Mouse (Mus musculus) macrophage (primary cell): ENCODE measurements around the gene Rundc3a. TPM values are rescaled to one million over a fixed set of nuclear protein-coding genes. Genes with fewer than 3 reads are reported as not detected.
A peak's percentile ranks its signal among the peaks of the same experiment; 100 is the strongest.

ENCODE experiments used
- H3K27ac ChIP-seq: fragments of 350-480 bp; formaldehyde crosslinking; 2 replicates; pipeline ENCODE4 v1.9.0; 2021
- H3K36me3 ChIP-seq: fragments of 350-480 bp; formaldehyde crosslinking; 2 replicates; pipeline ENCODE4 v1.9.0; 2021; ENCODE audit errors: inconsistent target
- H3K4me3 ChIP-seq: fragments of 350-480 bp; formaldehyde crosslinking; 2 replicates; pipeline ENCODE4 v1.9.0; 2021; ENCODE audit errors: inconsistent target
- H3K79me2 ChIP-seq: fragments of 350-480 bp; formaldehyde crosslinking; 2 replicates; pipeline ENCODE4 v1.9.0; 2021; ENCODE audit errors: inconsistent target
- WGBS: methylation state at CpG from one replicate; pipeline ENCODE4 v1.1.7; 2026; ENCODE audit warnings: inconsistent platforms; ENCODE audit not compliant: missing documents; 5-methylcytosine and 5-hydroxymethylcytosine counted together
- polyA plus RNA-seq: library from polyadenylated mRNA; stranded (reverse); fragments of 250-400 nt; gene quantifications from 3 replicates; pipeline ENCODE4 v1.2.4, GENCODE M21; 2018; ENCODE audit warnings: inconsistent platforms

Gene Rundc3a
- polyA plus RNA-seq, 1 experiment from 2014 or later = 1.0 TPM

DNA sequence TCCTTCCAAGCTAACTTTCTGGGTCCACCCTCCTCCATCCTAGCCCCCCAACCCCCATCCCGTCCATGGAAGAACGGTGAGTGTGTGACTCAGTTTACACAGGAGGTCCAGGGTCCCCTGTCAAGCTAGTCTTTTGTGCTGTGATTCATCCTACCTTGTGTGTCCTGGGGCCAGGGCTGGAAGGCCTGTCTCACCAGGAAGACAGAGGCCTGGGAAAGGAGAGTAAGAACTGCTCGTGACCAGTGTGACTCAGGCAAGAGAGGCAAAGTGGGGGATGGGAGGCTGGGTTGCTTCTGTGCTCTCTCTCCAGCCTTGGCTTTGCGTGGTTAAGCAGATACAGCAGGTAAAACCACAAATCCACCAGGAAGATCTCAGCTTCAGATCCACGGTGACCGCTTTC lies 31.5 kb downstream of the Rundc3a start:
- H3K27ac ChIP-seq = peak overlapping the region; percentile 99
- WGBS = 70% methylated on average over 6 of the region's 6 CpGs
- no peak overlapping the region; the same call in 1 of the 2 replicates for H3K4me3 ChIP-seq
- H3K79me2 ChIP-seq = peaks cover 31% of the 10 kb centered on the region
- peaks cover 7% of the 10 kb centered on the region; the same call in 1 of the 2 replicates for H3K36me3 ChIP-seq

DNA sequence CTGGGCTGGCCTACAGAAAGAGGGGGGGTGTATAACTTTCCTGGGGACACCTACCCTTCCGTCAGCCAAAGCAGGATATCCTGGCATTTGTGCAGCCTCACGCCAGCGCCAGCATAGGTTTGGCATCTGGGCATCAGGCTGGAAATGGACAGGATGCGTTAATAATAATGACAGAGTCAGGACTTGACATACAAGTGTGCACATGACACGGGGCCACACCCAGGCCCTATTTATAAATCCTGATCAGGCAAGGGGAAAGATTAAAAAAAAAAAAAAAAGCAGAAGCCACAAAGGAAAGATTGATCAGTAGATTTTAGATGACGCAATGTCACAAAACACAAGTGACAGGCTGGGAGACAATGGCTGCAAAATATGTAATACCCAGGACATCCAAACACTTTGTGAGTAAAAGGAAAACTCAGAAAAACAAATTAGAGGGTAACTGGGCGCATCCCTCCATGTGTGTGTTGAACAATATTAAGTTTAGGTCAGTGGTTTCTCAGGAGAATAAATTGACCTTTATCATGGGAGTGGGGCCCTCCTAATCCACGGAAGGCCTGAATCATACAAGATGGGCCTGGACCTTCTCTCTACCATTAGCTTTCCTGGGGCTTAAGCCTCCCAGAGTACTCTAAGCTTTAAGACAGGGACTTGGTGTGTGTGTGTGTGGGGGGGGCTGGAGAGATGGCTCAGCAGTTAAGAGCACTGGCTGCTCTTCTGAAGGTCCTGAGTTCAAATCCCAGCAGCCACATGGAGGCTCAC lies 32.5 kb downstream of the Rundc3a start:
- Histone ChIP-seq H3K27ac (peak overlapping the region; percentile 99), H3K4me3 (no peak overlapping the region), H3K79me2 (peaks cover 40% of the 10 kb centered on the region), H3K36me3 (peaks cover 7% of the 10 kb centered on the region; the same call in 1 of the 2 replicates)
- WGBS = 37% methylated on average over 8 of the region's 8 CpGs

DNA sequence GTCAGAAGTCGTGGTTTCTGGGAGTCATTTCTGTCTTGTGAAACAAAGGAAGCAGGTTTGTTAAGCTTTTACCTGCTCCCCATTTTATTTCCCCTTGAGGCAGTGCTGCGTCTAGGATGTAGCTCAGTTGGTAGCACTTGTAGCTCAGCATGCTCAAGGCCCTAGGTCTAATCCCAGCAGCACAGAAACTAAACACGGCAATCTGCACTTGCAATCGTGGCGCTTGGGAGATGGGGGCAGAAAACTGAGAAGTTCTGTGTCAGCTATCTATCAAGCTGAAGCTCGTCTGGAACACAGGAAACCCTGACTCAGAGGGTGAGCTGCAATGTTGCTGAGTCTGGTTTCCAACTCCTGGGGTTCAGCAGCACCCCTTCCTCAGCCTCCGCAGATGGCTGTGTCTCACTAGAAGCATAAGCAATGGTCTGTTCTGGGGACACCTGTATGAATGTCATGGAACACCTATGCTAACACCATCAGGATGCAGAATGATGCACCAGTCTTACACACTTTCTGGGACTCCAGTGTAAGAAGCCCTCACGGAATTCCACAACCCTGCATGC lies 35.9 kb downstream of the Rundc3a start:
- Histone ChIP-seq H3K27ac (peak overlapping the region; percentile 99), H3K36me3 (peaks cover 20% of the 10 kb centered on the region), H3K79me2 (peaks cover 73% of the 10 kb centered on the region), H3K4me3 (peak overlapping the region; percentile 97)
- WGBS = 9% methylated on average over 8 of the region's 8 CpGs

DNA sequence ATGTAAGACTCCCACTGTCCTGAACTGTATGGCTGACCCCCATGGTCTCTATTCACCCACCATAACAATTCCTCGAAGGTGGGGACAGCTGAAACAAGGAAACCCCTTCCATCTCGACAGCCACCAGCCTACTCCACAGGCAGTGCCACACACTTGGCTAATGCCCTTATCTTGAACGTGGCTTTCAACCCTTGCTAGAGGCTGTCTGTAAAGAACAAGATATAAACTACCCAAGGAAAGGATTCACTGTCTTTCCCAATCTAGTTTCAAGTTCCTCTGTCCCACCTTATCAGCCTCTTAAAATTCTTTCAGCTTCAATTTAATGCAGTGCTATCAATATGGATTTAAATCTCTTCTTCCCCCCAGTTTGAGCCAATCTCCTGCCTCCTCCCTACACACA lies 36.3 kb downstream of the Rundc3a start:
- Histone ChIP-seq H3K27ac (peak overlapping the region; percentile 99), H3K36me3 (peaks cover 23% of the 10 kb centered on the region), H3K4me3 (peak overlapping the region; percentile 97), H3K79me2 (peaks cover 78% of the 10 kb centered on the region)
- 16% methylated on average over 3 of the region's 3 CpGs for WGBS

DNA sequence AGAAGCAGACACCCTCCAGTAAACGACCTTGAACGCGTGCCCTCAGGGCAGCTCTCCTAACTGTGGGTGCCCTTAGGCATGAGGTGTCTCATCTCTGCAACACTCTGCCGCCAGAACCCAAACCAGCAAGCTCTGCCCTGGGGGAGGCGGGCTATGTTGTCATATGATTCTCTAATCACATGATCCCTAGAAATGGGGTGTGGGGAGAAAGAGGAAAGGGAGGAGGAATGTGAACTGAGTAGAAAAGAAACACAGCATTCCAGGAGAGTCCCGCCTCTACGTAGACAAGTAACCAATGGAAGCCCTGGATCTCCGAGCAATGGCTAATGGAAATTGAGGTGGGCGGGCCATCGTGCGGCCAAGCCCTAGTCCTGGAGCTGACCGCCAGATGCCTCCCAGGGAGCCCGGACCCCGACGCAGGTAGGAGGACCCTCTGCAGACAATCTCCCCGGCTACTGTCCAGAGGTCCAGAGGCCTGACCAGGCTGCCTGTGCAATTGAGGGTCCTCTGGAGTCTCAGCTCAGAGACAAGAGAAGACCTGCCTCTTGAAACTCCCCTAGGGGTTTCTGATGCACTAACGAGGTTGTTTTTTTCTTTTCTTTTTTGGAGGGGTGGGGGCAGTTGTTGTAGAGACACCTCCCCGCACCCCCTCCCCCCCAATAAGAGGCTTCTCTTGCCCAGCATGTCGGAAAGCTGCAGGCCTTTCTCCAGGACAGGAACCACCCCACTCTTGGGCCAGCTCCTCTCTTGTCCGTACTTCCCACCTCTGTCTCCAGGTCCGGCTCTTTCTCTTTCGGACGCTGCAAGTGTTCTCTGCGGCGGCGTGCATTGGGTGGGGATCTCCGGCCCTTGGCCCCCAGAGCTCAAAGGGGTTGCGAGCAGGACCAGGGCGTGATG lies 37.2 kb downstream of the Rundc3a start, which contains the start of gene Grn:
TSS of gene Grn (plus strand) at position 195 of the 897 bp plus-strand sequence.
- Histone ChIP-seq H3K79me2 (peaks cover 86% of the 10 kb centered on the region), H3K27ac (peak within 1 kb of the TSS; percentile 99), H3K4me3 (peak within 1 kb of the TSS; percentile 97), H3K36me3 (peaks cover 31% of the 10 kb centered on the region)
- WGBS = 0% methylated on average over 27 of the region's 29 CpGs

DNA sequence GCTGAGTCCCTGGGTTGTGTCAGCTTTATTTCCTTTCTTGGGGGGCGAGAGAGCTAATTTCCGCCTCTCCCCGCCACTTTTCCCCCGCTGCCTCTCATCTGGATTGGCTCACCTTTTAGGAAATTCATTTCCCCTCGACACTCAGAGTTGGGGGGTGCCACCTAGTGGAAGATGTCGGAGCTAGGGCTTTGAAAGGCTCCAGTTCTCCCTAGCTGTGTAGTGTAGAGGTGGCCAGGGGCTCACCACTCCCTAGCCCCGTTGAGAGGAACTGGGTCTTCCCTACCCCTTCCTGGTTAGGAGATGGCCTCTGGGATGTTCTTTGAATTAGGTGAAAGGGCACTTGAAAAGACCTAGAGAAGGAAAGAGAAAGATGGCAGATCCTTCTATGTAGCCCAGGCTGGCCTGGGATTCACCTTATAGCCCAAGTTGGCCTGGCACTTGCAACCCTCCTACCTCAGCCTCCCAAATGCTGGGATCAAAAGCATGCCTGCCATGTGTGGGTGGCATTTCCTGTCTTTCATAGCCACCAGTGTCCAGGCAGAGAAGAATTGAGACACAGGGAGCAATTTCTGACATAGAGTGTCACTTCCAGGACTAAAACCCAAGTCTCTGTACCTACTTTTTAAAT lies 37.9 kb downstream of the Rundc3a start:
- WGBS = 0% methylated on average over 7 of the region's 7 CpGs
- Histone ChIP-seq H3K79me2 (peaks cover 87% of the 10 kb centered on the region), H3K4me3 (peak overlapping the region; percentile 97), H3K27ac (peak overlapping the region; percentile 99), H3K36me3 (peaks cover 39% of the 10 kb centered on the region)

DNA sequence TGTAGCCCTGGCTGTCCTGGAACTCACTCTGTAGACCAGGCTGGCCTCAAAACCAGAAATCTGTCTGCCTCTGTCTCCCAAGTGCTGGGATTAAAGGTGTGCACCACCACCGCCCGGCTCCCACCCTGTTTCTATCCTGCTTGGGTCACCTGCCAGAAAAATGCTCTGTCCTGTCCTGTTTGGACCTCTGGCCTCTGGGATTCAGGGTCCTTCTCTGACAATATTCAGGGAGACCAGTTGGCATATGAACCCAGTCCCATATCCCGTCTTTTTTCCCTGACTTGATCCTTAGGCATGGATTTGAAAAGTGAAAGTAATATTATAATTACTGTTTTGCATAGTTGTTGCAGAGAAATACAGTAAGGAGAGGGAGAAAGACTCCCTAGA lies 38.5 kb downstream of the Rundc3a start:
- peaks cover 81% of the 10 kb centered on the region for H3K79me2 ChIP-seq
- WGBS = 37% methylated on average over 3 of the region's 3 CpGs
- H3K36me3 ChIP-seq = peaks cover 43% of the 10 kb centered on the region
- H3K27ac ChIP-seq = peak overlapping the region; percentile 99
- peak overlapping the region; percentile 97 for H3K4me3 ChIP-seq

DNA sequence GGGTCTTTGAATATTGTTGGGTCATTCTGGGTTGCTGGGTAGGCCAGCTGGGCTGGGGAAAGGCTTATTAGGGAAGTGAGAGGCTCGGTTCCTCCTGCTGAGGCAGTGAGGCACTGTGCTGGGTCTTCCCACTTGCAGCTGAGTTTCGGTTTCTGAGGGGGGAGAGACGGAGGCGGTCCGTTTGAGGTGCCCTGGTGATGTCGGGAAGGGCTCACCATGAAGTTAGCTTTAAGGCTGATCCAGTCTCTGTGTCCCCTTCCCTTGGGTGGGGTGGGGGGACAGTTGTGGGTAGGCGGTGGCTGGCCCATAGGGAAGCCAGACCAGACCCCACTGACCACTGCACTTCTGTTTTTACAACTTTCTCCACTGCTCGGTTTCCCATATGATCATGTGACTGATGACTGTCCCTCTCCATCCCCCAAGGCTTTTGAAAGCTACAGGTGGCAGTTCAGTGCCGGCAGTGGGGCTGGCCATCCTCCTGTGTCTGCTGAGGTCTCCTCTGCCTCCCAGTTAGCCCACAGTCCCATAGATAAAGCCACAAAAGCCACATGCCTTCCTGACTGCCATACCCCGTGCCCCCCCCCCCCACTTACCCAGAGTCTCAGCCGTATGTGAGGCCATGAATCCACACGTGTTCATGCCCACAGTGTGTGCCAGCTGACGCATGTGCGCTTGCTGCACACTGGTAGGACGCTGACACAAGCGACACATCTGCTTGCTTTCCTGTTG lies 39.1 kb downstream of the Rundc3a start:
- Histone ChIP-seq H3K27ac (peak overlapping the region; percentile 99), H3K36me3 (peaks cover 38% of the 10 kb centered on the region), H3K79me2 (peaks cover 75% of the 10 kb centered on the region), H3K4me3 (peak overlapping the region; percentile 97)
- WGBS = under 1% methylated on average over 13 of the region's 16 CpGs

DNA sequence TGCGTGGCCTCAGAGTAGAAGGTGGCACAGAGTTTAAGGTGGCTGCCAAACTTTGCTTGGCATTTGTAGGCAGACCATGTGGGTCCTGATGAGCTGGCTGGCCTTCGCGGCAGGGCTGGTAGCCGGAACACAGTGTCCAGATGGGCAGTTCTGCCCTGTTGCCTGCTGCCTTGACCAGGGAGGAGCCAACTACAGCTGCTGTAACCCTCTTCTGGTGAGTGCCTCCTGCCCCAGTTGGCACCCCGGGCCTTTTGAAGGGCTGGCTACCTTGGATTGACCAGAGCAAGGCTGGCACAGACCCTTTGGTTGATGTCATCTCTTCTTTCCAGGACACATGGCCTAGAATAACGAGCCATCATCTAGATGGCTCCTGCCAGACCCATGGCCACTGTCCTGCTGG lies 39.7 kb downstream of the Rundc3a start:
- WGBS = 58% methylated on average over 6 of the region's 6 CpGs
- Histone ChIP-seq H3K79me2 (peaks cover 69% of the 10 kb centered on the region), H3K4me3 (peak overlapping the region; percentile 97), H3K36me3 (peaks cover 37% of the 10 kb centered on the region), H3K27ac (peak overlapping the region; percentile 99)

DNA sequence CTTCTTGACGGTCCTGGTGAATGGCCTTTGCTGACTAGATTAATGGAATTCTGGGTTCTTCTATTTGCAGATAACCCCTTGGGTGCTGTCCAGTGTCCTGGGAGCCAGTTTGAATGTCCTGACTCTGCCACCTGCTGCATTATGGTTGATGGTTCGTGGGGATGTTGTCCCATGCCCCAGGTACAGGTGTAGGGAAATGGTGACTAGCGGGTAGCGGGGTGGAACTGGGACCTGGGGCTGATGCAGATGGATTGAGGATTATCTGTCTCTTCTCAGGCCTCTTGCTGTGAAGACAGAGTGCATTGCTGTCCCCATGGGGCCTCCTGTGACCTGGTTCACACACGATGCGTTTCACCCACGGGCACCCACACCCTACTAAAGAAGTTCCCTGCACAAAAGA lies 40.7 kb downstream of the Rundc3a start:
- peaks cover 37% of the 10 kb centered on the region for H3K36me3 ChIP-seq
- H3K4me3 ChIP-seq = peak overlapping the region; percentile 97; the same call in 1 of the 2 replicates
- H3K79me2 ChIP-seq = peaks cover 61% of the 10 kb centered on the region
- peak overlapping the region; percentile 99 for H3K27ac ChIP-seq
- 94% methylated on average over 5 of the region's 7 CpGs for WGBS

DNA sequence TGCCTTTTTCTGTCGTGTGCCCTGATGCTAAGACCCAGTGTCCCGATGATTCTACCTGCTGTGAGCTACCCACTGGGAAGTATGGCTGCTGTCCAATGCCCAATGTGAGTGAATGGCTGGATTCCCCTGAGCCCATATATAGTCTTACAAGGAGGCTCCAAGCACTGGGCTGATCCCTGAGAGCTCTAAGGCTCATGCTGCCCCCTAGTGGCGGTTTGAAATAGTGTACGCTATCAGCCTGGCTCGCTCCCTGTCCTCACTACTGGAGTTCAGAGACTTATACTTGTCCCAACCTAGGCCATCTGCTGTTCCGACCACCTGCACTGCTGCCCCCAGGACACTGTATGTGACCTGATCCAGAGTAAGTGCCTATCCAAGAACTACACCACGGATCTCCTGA lies 41.2 kb downstream of the Rundc3a start:
- no peak overlapping the region for H3K27ac ChIP-seq
- H3K36me3 ChIP-seq = peaks cover 37% of the 10 kb centered on the region
- H3K4me3 ChIP-seq = no peak overlapping the region
- 24% methylated on average over 7 of the region's 7 CpGs for WGBS
- H3K79me2 ChIP-seq = peaks cover 59% of the 10 kb centered on the region

DNA sequence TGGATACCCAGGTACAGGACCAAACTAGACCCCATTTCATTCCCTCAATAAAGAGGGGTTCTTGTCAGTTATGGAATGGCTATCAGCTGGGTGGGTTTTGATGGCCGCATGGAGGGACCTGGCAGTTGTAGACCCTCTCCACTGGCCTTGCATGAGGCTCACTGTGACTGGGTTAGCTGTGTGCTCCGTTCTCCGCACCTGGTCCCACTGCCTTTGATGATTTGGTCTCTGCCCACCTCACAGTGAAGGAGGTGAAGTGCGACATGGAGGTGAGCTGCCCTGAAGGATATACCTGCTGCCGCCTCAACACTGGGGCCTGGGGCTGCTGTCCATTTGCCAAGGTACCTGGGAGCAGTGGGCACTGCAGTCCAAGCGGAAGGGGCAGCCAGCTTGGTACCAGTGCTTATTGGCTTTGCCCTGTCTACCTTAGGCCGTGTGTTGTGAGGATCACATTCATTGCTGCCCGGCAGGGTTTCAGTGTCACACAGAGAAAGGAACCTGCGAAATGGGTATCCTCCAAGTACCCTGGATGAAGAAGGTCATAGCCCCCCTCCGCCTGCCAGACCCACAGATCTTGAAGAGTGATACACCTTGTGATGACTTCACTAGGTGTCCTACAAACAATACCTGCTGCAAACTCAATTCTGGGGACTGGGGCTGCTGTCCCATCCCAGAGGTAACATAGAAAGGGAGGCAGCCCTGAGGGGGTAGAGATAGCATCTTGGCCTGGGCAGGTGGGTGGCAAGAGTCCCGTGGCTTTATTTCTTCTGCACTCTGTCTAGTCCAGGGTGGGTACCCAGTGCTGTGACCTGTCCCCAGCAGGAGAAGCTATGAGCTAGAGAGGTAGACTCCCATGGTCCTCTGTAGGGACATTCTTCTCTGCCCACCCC lies 41.9 kb downstream of the Rundc3a start:
- H3K36me3 ChIP-seq = peaks cover 37% of the 10 kb centered on the region
- no peak overlapping the region for H3K4me3 ChIP-seq
- H3K27ac ChIP-seq = no peak overlapping the region
- H3K79me2 ChIP-seq = peaks cover 52% of the 10 kb centered on the region
- WGBS = 94% methylated on average over 11 of the region's 11 CpGs
